Mouse (Mus musculus) layer of hippocampus, adult 11-12 months (tissue): Measurements from ENCODE around the gene Dcxr.
"Not testable (repeated sequence)": the region's sequence is repeated elsewhere in the genome, so short reads cannot be mapped to it uniquely, and the experiment has no call there.

Experiments used
- DNase-seq: peaks from one replicate; pipeline ENCODE4 v3.0.0; 2022; ENCODE audit warnings: low spot score

Gene Dcxr

DNA sequence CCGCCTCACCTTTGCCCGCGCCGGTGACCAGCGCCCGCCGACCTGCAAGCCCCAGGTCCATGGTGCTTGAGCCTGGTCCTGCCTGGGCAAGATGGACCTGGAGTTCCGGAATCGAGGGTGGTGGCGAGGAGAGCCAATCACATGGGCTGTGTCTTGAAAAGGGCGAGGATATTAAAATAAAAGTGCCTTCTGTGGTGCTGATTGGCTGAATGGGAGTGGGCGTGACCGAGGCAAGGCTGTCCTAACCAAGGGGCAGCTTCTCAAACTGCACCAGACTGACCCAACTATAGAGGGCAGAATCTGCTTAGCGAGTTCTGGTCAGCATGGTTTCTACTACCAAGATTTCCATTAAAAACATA is at the start of gene Dcxr:
TSS of gene Dcxr (minus strand) at position 113 of the 359 bp plus-strand sequence.
- peak; percentile 86 for DNase-seq

DNA sequence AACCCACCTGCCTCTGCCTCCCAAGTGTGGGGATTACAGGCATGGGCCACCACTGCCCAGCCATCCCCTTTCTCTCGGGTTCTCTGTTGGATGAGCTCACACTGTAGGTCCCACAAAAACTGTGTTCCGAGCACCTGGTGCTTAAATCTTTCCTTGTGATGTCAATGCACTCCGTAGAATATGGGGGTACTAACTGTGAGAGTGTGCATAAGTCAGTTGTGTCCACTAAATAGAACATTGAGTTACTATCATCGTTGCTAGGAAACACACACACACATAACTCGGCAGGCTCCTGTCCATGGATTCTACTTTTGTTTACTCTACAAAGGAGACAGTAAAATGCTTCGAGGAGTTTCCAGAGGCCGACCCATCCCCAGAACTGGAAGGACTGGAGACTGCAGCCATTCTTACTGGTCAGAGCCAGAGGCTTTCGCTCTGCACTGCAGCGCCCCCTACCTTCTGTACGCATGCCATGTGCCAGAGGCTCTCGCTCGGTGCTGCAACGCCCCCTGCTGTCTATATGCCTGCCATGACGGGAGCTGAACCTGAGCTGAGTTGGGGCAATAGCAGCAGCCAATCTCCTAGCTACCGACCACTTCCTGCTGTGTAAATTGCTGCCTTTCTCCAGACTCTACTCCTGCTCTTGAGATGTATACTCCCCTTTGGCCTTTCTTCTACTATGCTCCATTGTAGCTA is 48.8 kb upstream of the Dcxr start:
- DNase-seq = peak; percentile 96

DNA sequence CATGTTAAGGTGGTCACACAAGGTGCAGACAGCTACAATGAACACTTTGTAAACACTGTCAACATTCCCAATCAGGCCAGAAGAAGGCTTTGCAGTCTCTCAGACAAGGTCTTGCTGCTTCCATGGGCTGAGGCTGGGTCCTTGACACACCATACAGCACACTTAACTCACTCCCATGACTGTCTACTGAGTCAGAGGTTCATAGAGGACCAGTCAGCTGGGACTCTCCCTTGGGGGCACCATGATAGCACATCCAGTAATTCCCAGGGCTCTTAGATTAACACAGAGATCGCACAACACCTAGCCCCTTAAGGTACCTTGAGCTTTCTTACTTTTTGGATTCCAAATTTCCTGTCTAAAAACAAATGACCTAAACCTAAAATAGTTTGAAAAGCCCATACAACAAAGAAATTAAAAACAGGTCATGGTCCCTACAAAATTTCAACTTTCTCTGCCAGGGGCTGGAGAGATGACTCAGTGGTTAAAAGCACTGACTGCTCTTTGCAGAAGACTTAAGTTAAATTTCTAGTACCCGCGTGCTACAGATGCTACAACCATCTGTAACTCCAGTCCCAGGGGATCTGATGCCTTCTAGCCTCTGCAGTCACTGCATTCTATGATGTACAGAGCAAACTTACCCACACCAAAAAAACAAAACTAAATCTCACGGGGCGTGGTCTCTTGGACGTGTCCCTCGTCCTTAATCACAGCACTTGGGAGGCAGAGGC is 46.5 kb upstream of the Dcxr start:
- DNase-seq = no peak

DNA sequence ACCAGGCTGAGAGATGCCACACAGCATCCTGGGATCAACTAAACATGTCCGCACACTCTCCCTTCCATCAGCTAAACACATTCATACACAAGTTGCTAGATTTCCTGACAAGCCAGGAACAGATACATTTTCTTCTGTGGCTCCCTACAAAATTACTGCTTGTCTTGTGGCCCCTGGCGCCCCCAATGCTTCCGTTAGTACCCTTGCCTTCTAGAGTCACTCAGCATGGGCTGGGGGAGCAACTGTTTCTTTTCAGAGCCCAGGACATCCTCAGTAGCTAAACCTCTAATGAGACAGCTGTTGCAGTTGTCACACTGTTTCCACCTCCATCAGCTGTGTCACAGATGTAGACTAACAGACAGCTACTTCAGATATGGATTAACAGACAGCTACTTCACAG is 45.7 kb upstream of the Dcxr start:
- no peak for DNase-seq

DNA sequence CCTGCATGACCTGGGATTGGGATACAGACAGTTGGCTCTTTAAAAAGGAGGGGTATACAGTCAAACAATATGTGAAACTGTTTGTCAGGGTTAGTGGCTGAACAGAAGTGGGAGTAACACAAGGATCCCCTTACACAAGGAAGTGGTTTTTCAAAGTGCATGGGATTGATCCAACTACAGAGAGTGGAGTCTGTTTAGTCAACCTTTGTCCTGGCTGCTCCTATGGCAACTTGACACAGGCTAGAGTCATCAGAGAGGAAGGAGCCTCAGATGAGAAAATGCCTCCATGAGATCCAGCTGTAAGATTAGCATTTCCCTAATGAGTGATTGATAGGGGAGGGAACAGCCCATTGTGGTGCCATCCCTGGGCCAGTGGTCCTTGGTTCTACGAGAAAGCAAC is 41.1 kb upstream of the Dcxr start:
- DNase-seq = no peak

DNA sequence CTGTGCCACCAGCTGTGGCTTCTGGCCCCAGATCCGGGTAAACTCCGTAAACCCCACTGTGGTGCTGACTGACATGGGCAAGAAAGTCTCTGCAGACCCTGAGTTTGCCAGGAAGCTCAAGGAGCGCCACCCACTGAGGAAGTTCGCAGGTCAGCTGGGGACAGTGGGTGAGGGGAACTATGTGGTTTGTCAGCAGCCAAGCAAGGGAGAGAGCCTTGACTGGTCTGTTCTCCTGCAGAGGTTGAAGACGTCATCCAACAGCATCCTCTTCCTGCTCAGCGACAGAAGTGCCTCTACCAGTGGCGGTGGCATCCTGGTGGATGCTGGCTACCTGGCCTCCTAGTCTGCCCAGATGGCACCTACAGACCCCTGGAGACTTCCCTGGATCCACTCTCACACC is 39.9 kb upstream of the Dcxr start:
- not testable (repeated sequence) for DNase-seq

DNA sequence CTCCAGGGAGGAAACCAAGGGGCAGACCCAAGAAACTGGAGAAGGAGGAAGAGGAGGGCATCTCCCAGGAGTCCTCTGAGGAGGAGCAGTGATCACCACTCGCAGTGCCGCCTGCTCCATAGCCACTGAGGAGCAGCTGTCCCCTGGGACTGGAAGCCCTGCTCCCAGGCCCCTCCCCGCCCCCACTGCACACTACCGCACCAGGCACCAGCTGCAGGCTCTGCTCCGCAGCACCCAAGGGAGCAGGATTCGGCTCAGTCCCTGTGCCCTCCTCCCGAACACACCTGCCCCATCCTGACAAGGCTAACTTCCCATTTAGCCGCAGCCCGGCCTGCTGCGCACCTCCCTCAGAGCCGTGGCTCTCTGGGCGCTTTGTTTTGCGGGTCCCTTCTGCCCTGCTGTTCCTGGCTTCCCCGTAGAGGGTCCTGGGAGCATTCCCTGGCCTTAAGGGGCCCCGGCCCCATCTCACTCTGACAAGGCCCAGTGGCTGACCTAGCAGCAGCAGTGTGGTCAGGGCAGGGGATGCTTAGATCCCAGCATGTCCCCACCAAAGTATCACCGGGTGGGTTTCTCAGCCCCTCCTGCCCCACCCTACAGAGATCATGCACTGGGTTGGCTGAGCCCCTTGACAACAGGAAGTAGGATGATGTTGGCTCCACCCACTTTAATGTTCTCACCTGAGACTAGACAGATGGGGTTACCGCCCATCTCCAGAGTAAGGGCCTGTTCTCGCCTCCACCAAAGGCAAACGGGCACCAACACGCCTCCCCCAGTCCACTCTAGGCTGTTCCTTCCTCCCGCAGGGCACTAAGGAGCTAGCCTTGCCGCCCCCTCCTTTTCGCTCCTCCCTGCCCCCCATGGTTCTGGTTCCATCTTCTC is 36.3 kb upstream of the Dcxr start:
- DNase-seq = not testable (repeated sequence)

DNA sequence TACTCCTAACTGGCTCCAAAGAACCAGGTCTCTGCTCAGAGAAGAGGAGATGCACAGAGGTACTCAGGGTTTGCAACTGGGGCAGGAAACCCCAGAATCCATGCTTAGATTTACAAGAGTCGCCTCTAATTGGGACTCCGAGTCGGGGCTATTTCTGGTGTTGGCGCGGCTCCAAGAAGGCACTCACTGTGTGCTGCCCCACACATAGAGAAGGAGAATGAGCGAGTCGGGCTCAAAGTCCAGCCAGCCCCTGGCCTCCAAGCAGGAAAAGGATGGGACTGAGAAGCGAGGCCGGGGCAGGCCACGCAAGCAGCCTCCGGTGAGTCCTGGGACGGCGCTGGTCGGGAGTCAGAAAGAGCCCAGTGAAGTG is 35.6 kb upstream of the Dcxr start, which contains the start of gene Hmga1b:
TSS of gene Hmga1b (plus strand) at position 123 of the 370 bp plus-strand sequence.
- DNase-seq = not testable (repeated sequence)

DNA sequence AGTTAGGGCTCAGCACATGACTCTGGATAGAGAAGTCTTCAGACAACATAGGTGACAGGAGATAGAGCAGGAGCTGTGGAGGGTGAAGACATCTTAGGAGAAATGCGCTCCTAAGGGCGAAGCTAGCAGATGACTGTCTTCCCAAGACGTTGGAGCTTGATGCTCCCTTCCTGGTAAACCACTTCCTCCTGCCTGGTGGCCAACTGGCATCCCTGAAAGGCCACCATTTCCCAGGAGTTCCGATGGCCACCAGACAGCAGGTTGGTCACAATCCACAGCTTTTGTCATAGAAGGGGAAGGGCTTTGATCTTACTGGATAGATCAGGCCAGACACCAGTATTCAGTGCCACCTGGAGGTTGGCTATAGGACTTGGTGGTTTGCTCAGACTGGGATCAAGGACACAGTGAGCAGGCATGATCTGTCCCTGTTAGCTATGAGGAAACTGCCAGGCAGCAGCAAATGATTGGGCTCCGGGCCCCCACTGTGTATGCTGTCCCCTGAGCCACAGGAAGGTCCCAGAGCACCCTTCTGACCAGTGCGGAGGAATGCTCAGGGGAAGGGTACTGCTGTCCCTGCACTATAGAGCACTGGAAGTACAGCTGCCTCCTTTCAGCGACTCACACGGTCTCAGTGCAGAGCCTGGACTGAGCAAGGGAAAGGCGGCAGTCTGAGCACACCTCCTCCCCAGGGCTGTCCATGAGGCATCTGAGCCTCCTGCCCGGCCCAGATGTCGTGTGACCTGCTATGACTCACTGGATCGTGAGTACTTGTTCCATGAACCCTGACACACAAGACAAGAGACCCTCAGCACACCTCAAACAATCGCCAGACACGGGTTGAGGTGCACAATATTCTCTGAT is 35.0 kb upstream of the Dcxr start:
- no peak for DNase-seq

DNA sequence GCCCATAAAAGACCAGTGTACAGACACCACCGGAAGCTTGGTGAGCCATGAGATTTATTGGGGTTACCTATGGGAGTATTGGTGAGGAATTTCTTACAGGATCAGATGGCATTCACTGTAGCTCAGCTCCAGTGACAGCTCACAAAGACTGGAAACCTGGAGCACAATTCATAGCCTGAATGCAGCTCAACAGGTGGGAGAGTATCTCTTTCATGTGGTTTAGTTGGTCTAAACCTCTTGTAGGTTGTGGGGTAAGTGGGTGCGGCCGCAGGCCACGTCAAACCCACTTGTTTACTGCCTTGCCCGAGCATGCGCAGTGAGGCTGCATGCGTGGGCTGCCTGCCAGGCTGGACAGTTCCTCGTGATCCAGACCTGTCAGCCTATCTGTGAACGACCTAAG is 33.2 kb upstream of the Dcxr start:
- no peak for DNase-seq

DNA sequence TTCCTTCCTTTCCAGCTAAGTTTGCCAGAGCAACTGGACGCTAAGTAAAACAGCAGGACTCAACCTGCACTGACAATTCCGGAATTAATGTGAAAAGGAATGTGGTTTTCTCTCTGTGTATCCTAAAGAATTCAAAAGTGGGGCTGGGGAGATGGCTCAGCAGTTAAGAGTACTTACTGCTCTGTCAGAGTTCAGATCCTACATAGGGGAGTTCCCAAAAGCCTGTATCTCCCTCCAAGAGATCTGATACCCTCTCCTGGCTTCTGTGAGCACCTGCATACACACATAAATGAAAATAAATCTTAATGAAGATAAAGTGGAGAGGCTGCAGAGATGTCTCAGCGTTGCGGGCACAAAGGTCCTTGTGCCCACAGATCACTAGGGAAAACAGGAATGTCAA is 24.5 kb upstream of the Dcxr start:
- DNase-seq = no peak

DNA sequence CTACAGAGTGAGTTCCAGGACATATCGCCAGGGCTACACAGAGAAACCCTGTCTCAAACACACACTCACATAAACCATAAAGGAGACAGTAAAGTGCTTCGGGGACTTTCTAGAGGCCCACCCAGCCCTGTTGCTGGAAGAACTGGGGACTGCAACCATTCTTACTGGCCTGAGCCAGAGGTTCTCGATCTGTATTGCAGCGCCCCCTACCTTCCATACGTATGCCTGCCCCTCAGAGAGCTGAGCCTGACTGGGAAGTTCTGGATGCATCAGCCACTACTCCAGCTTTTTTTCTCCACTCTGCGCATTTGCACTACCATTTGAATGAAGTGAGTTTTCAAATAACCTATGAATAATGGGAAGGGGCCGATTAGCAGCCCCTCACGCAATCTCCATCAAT is 22.3 kb upstream of the Dcxr start:
- no peak for DNase-seq

DNA sequence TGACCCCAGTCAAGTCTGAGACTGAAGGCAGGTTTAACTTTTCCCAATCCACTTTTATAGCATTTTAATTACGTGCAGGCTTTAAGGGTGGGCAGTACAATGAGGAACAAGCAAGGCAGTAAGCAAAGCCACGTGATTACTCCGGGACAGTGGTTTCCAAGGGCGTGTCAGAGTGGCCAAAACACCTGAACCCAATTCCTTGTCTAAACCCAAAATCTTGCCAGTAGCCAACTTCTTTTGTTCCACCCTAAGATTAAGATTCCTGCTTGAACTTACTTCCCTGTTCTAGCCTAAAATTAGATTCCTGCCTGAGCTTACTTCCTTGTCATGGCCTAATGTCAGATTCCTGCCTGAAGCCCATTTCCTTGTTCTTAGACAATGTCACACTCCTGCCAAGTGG is 20.9 kb upstream of the Dcxr start:
- no peak for DNase-seq

DNA sequence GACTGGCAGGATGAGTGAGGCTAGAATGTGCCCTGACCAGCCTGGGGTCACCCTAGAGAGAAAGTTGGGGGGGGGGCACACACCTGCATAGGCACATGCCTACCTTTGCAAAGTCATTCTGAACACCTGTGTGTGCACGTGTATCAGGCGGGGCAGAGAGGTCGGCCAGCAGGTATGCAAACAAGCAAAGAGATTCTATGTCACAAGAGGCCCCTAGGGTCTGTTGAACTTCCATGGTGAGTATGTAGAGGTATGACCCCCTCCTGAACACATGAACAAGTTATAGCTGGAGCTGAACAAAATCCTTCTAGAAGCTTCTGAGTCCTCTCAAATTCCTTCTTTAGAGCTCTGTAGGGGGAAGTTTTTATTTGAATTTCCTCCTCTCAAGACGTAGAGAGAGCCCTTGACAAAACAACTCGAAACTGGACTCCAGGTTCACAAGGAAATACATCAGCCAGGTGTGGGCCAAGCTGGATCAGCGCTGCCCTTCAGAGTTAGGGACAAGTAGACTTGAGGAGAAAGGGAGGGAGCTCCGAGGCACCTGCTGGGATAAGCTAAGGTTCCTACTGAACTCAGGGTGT is 17.1 kb upstream of the Dcxr start:
- no peak for DNase-seq

DNA sequence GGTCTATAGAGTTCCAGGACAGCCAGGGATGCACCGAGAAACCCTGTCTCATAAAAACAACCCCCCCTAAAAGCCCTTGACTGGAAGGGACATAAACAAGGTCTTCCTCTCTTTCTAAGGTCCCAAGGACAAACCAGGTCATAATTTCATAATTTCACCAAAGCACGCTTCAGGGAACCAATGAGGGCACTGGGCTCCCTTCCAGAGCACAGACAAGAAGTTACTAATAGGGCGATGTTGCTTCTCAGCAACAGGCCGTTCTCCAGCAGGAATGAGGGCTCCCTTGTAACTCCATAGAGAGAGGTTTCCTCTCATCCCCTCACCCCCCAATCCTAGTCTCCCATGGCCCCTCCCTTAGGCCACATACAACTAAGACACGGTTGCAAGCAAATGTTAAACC is 13.9 kb upstream of the Dcxr start:
- no peak for DNase-seq

DNA sequence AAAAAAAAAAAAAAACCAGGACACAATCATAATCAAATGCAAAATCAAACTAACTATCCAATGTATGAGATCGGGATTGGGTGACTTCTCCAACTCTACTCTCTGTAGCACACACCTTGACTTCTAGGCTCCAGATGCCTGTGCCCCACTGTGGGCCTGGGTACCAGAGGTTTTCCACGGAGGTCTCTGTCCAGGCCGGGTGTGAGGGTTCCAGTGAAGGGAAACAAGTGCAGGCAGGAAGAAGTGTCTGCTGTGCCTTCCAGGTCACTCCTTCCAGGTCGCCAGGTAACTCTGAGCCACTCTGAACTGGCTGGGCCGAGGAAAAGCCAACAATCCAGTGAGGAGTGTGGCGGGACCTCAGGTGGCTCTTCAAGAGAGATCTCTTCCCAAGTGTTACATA is 9.3 kb upstream of the Dcxr start:
- DNase-seq = no peak

DNA sequence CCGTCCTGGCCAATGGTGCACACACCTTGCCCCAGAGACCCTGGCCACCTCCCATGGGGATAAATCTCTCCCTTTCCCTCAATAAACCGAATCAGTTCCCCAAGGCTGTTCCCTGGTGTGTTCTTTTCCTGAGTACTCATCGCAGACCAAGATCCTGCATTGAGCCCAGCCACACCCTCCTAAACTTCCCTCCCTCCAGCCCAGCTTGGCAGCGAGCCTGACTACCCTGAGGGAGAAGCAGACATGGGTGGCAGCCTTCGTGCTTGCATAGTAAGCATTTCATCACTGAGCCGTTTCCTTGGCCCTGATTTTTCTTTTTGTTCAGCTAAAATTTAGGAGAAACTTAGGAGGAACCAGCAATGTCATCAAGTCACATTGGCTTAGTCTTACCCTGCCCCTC is 6.4 kb upstream of the Dcxr start:
- DNase-seq = no peak

DNA sequence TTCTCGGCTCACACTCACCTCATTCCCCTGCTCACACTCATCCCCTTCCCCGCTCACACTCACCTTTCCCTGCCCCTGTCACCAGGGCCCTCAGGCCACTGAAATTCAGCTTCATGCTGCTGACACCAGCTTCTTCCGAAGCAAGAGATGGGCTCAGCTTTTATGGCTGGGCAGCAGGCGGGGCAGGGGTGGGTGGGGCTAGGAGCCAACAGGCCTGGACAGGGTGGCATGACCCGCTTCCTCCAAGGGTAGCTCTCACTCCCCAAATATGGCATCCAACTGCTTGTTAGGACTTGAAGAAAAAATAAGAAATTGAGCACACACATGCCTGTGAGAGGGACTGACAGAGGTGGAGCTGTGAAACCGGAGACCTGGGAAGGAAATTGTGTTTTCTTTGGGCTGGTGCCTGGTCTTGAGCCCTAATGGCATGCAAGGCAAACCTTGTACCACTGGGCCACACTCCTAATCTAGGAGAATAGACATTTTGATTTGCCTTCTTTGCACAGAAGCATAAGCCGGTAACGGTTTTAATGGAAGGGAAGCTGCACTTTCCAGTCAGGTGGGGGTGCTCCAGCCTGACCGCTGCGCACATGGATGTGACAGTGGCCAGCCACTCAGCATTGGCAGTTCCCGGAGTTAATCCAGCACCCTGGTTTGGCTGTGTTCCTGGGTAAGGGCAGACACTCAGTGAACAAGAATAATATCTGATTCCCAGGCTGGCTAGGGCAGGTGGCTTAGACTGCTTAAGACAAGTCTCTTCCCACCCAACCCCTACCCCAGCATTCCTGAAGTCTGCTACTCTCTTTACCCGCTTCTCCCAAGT is 5.0 kb upstream of the Dcxr start, which contains the start of gene Cbr2:
TSS of gene Cbr2 (minus strand) at position 257 of the 823 bp plus-strand sequence.
- no peak for DNase-seq

DNA sequence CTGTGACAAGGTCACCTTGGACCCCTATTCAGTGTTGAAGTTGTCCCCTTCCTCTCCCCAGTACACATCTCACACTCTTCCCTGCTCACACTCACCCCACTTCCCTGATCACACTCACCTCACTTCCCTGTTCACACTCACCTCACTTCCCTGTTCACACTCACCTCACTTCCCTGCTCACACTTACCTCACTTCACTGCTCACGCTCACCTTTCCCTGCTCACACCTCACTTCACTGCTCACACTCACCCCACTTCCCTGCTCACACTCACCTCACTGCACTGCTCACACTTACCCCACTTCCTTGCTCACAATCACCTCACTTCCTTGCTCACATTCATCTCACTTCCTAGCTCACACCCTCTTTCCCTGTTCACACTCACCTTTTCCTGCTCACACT is 4.3 kb upstream of the Dcxr start:
- DNase-seq = no peak

DNA sequence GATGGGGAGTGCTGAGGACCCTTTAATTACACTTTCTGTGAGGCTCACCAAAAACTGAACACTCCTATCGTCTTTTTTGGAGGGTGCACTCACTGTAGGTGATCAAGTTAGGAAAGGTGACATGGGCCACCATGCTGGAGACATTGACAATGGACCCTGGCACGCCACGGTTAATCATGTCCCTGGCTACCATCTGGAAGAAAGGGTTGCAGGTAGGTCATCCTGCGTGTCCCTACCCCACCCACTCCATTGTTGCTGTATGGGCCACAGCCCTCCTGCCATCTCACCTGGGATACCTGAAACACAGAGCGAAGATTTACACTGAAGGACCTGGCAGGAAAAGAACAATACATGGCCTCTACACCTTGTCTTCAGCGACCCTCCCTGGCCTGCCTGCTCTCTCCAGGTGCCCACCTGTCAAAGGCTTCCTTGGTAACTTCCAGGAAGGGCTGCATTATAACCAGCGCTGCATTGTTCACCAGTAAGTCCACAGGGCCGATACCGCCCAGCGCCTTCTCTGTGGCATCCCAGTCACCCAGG is 3.3 kb upstream of the Dcxr start:
- DNase-seq = no peak
